Mouse (Mus musculus) megakaryocyte, embryonic 14.5 days (primary cell): ENCODE data around the gene Faxc. TPM values are rescaled to one million over a fixed set of nuclear protein-coding genes. Genes with fewer than 3 reads are reported as not detected.

ENCODE experiments used
- H3K27me3 ChIP-seq: replicated peaks from 2 replicates; pipeline ENCODE3; 2012; ENCODE audit warnings: inconsistent platforms
- H3K36me3 ChIP-seq: replicated peaks from 2 replicates; pipeline ENCODE3; 2012; ENCODE audit warnings: low read length, inconsistent platforms, mixed read lengths
- H3K4me1 ChIP-seq: 2 replicates; pipeline ENCODE4 v1.6.1; 2012; ENCODE audit warnings: inconsistent platforms
- H3K4me3 ChIP-seq: replicated peaks from 2 replicates; pipeline ENCODE3; 2012; ENCODE audit warnings: moderate library complexity, mild to moderate bottlenecking, inconsistent platforms
- H3K9me3 ChIP-seq: 2 replicates; pipeline ENCODE4 v1.6.1; 2012; ENCODE audit warnings: inconsistent platforms
- FLI1 ChIP-seq: IDR thresholded peaks from 2 replicates; pipeline ENCODE4 v1.6.1; 2012; ENCODE audit warnings: low read length, inconsistent platforms, mixed read lengths
- GATA1 ChIP-seq: IDR thresholded peaks from 3 replicates; pipeline ENCODE4 v1.6.1; 2012; ENCODE audit warnings: mixed read lengths, low read length, inconsistent platforms, borderline replicate concordance
- polyA plus RNA-seq: library from polyadenylated mRNA; stranded (reverse); fragments of >175 nt; gene quantifications from 2 replicates; pipeline ENCODE4 v1.2.3, GENCODE M21; 2012; ENCODE audit warnings: low replicate concordance; ENCODE audit not compliant: insufficient read depth

Gene Faxc
- polyA plus RNA-seq, 1 experiment: not detected

- Histone ChIP-seq H3K36me3 (no peaks in the 10 kb centered on the region), H3K27me3 (no peaks in the 10 kb centered on the region), H3K9me3 (no peaks in the 10 kb centered on the region), H3K4me1 (no peaks in the 10 kb centered on the region), H3K4me3 (no peak overlapping the region)
- TF ChIP-seq FLI1 (no peak), GATA1 (no peak)
Observed at GRCm38 (mm10) chr4:22017656-22018379, 86.7 kb downstream of the Faxc start.

GRCm38 (mm10) chr4:22018414-22018813, 87.3 kb downstream of the Faxc start:
- H3K36me3 ChIP-seq: no peaks in the 10 kb centered on the region
- H3K4me3 ChIP-seq: no peak overlapping the region
- no peaks in the 10 kb centered on the region for H3K9me3 ChIP-seq
- no peaks in the 10 kb centered on the region for H3K27me3 ChIP-seq
- TF ChIP-seq FLI1 (no peak), GATA1 (no peak)
- H3K4me1 ChIP-seq: no peaks in the 10 kb centered on the region

- TF ChIP-seq FLI1: no peak
- no peak for TF ChIP-seq GATA1
- H3K9me3 ChIP-seq: no peaks in the 10 kb centered on the region
- H3K4me1 ChIP-seq: no peaks in the 10 kb centered on the region
Observed at GRCm38 (mm10) chr4:22029951-22030350, 98.8 kb downstream of the Faxc start.

More at GRCm38 (mm10) chr4:22029951-22030350, 98.8 kb downstream of the Faxc start:
- Histone ChIP-seq H3K36me3 (no peaks in the 10 kb centered on the region), H3K27me3 (no peaks in the 10 kb centered on the region), H3K4me3 (no peak overlapping the region)

Other genes starting within 250 kb of the Faxc start
- not detected in 2 replicates for gene Prdm13, start 245.4 kb upstream of the Faxc start, polyA plus RNA-seq
- 1.8 TPM in 1 of 2 replicates, not detected in the other for gene Ccnc, start 203.6 kb upstream of the Faxc start, polyA plus RNA-seq
- gene Usp45, start 164.2 kb upstream of the Faxc start, polyA plus RNA-seq: 0.58 and 0.96 TPM in 2 replicates
- gene Tstd3, start 164.1 kb upstream of the Faxc start, polyA plus RNA-seq: 8.2 and 12.7 TPM in 2 replicates
- 2.9 and 18.9 TPM in 2 replicates for gene Pnisr, start 83.7 kb upstream of the Faxc start, polyA plus RNA-seq
- gene Coq3, start 51.7 kb upstream of the Faxc start, polyA plus RNA-seq: 0.83 and 5.2 TPM in 2 replicates